ENCODE assay signal across 12 mouse cellular contexts in the genomic region with DNA sequence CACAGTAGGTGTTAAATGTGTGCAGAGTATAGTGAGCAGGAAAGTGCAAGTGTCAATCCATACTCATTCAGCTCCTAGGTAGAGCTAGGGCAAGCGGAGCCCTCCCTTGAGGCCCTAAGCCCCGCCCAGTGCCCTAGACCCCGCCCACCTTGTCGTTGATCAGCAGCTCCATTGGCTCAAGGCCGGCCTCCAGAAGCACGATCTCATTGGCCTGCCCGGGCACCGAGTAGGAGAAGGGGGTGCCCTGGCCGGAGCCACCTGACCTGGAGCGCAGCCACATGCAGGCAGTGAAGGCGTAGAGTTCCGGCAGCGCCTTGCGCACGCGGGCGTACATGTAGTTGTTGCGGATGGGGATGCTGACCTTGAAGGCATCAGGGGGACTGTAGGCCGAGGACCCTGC. TPM values are rescaled to one million over a fixed set of nuclear protein-coding genes. Genes with fewer than 3 reads are reported as not detected.
DNase-seq lines count a peak whose midpoint lies in the region; ATAC-seq and TF ChIP-seq lines count a peak whose summit lies in the region.
"Had no signal": no experiment of that assay in that cellular context is flagged by ENCODE, and none has a peak within 500 bp of the region (broad histone marks: within the 10 kb centered on the region; RNA-seq: fewer than 3 reads in every experiment).

No protein-coding gene starts in this region.

- no peaks in the 10 kb centered on the region for H3K9me3 ChIP-seq in kidney, embryonic 15.5 days (replicated peaks)
- no peaks in the 10 kb centered on the region for H3K9me3 ChIP-seq in ES-Bruce4 (replicated peaks; ENCODE audit: control insufficient read depth, insufficient read depth, low read length, poor library complexity, severe bottlenecking)
- H3K9me3 ChIP-seq in limb, embryonic 10.5 days (replicated peaks) = no peaks in the 10 kb centered on the region

- no peak for TF ChIP-seq CTCF in ES-Bruce4 (IDR thresholded peaks at IDR 0.05; ENCODE audit: low read depth, low read length)

- TF ChIP-seq POLR2A in ES-Bruce4 (IDR thresholded peaks at IDR 0.05; ENCODE audit: insufficient read depth, low read length) = peak; percentile 53

- no peaks in the 10 kb centered on the region for H3K36me3 ChIP-seq in kidney, embryonic 15.5 days
- H3K36me3 ChIP-seq in ES-Bruce4 (ENCODE audit: control insufficient read depth, insufficient read depth, low read length, poor library complexity, severe bottlenecking) = no peaks in the 10 kb centered on the region
- H3K36me3 ChIP-seq in limb, embryonic 10.5 days = no peaks in the 10 kb centered on the region

- TF ChIP-seq EP300 in ES-Bruce4 (IDR thresholded peaks at IDR 0.05; ENCODE audit: insufficient read depth, low read depth, low read length) = no peak; the same call in 1 of the 2 replicates

- H3K27ac ChIP-seq in kidney, embryonic 15.5 days = no peak overlapping the region
- H3K27ac ChIP-seq in ES-Bruce4 (ENCODE audit: insufficient read depth, low read length) = no peak overlapping the region
- no peak overlapping the region for H3K27ac ChIP-seq in limb, embryonic 10.5 days
- H3K27ac ChIP-seq: kidney, postnatal 0 days had no signal

- H3K9ac ChIP-seq in kidney, embryonic 15.5 days = no peak overlapping the region
- H3K9ac ChIP-seq in ES-Bruce4 (ENCODE audit: low read depth, poor library complexity, severe bottlenecking) = no peak overlapping the region

- no peak overlapping the region for H3K4me2 ChIP-seq in kidney, embryonic 15.5 days

- 12% methylated on average over 19 of the region's 19 CpGs for WGBS in kidney, embryonic 15.5 days
- WGBS in limb, embryonic 10.5 days = 20% methylated on average over 19 of the region's 19 CpGs

- ATAC-seq in kidney, embryonic 15.5 days (replicated peaks; ENCODE audit: low FRiP score) = peak; percentile 31; the same call in 1 of the 2 replicates
- ATAC-seq in activated CD4-positive, CD25-positive, alpha-beta regulatory T cell, adult 4 months = no peak

- H3K4me3 ChIP-seq in kidney, embryonic 15.5 days (replicated peaks) = no peak overlapping the region
- H3K4me3 ChIP-seq in ES-Bruce4 (ENCODE audit: low read depth, low read length) = peak overlapping the region; percentile 37
- H3K4me3 ChIP-seq in limb, embryonic 10.5 days = 0 out of 2 replicates have a peak overlapping the region, but pooled peaks have one; percentile 0

- no peak for DNase-seq in kidney, adult 11 months
- DNase-seq in brain, adult 2 months (ENCODE audit: low read depth, low spot score) = peak; percentile 51
- DNase-seq in limb, embryonic 10.5 days (ENCODE audit: low spot score) = no peak
- DNase-seq in ovary, postnatal 36 days (ENCODE audit: low spot score) = no peak
- no peak for DNase-seq in Muller cell, postnatal 12 days (ENCODE audit: inconsistent ontology term)
- DNase-seq: gastrocnemius, postnatal 25 days; thymus, adult 2 months had no signal

- no peaks in the 10 kb centered on the region for H3K4me1 ChIP-seq in kidney, embryonic 15.5 days
- no peaks in the 10 kb centered on the region for H3K4me1 ChIP-seq in ES-Bruce4 (ENCODE audit: control insufficient read depth, insufficient read depth, low read length)
- H3K4me1 ChIP-seq in limb, embryonic 10.5 days = peaks cover 9% of the 10 kb centered on the region; the same call in 1 of the 2 replicates

- H3K27me3 ChIP-seq in kidney, embryonic 15.5 days = peaks cover 15% of the 10 kb centered on the region; the same call in 1 of the 2 replicates
- H3K27me3 ChIP-seq in ES-Bruce4 (ENCODE audit: control insufficient read depth, insufficient read depth, low read length, poor library complexity, severe bottlenecking) = no peaks in the 10 kb centered on the region
- peaks cover 52% of the 10 kb centered on the region for H3K27me3 ChIP-seq in limb, embryonic 10.5 days (ENCODE audit: low read depth, poor library complexity, severe bottlenecking)

RNA-seq across cellular contexts. Expression of gene Nptxr, which starts 12.1 kb away (rescaled TPM):
- 2.0 and 2.4 TPM in 2 replicates for polyA plus RNA-seq in kidney, embryonic 15.5 days (2015; fragmentation: Nextera tagmentation; extraction: Ambion mirVana)
- 8.0 and 9.7 TPM in 2 replicates for polyA plus RNA-seq in ES-Bruce4 (2011; ENCODE audit: insufficient read depth, insufficient read length, low read depth, missing spikeins)
- 0.55 and 0.65 TPM in 2 replicates for polyA plus RNA-seq in limb, embryonic 10.5 days (2016; fragmentation: Nextera tagmentation; extraction: Ambion mirVana)
- polyA plus RNA-seq in activated CD4-positive, CD25-positive, alpha-beta regulatory T cell, adult 4 months (2017; shearing (Covaris generic)) = under 1 TPM; 0.09 to 0.11 TPM

RNA-seq across cellular contexts. Expression of gene Dnal4, which starts 14.8 kb away (rescaled TPM):
- polyA plus RNA-seq in kidney, embryonic 15.5 days (2015; fragmentation: Nextera tagmentation; extraction: Ambion mirVana) = 58.3 and 67.4 TPM in 2 replicates
- 15.7 and 19.9 TPM in 2 replicates for polyA plus RNA-seq in ES-Bruce4 (2011; ENCODE audit: insufficient read depth, insufficient read length, low read depth, missing spikeins)
- 62.2 and 70.4 TPM in 2 replicates for polyA plus RNA-seq in limb, embryonic 10.5 days (2016; fragmentation: Nextera tagmentation; extraction: Ambion mirVana)
- 1 to 10 TPM; 5.3 to 6.9 TPM for polyA plus RNA-seq in activated CD4-positive, CD25-positive, alpha-beta regulatory T cell, adult 4 months (2017; shearing (Covaris generic))

RNA-seq across cellular contexts. Expression of gene Npcd, which starts 41.6 kb away (rescaled TPM):
- not detected in 2 replicates for polyA plus RNA-seq in kidney, embryonic 15.5 days (2015; fragmentation: Nextera tagmentation; extraction: Ambion mirVana)
- 1.2 TPM in 1 of 2 replicates, not detected in the other for polyA plus RNA-seq in ES-Bruce4 (2011; ENCODE audit: insufficient read depth, insufficient read length, low read depth, missing spikeins)
- polyA plus RNA-seq in limb, embryonic 10.5 days (2016; fragmentation: Nextera tagmentation; extraction: Ambion mirVana) = not detected in 2 replicates
- not detected for polyA plus RNA-seq in activated CD4-positive, CD25-positive, alpha-beta regulatory T cell, adult 4 months (2017; shearing (Covaris generic))
- polyA plus RNA-seq: liver, embryonic 16.5 days had no signal

RNA-seq across cellular contexts. Expression of gene Cbx6, which starts 42.0 kb away (rescaled TPM):
- polyA plus RNA-seq in kidney, embryonic 15.5 days (2015; fragmentation: Nextera tagmentation; extraction: Ambion mirVana) = 45.5 and 50.4 TPM in 2 replicates
- 25.7 and 28.7 TPM in 2 replicates for polyA plus RNA-seq in ES-Bruce4 (2011; ENCODE audit: insufficient read depth, insufficient read length, low read depth, missing spikeins)
- 15.5 and 18.2 TPM in 2 replicates for polyA plus RNA-seq in limb, embryonic 10.5 days (2016; fragmentation: Nextera tagmentation; extraction: Ambion mirVana)
- polyA plus RNA-seq in activated CD4-positive, CD25-positive, alpha-beta regulatory T cell, adult 4 months (2017; shearing (Covaris generic)) = 10 to 100 TPM in 1 of 2 experiments, 1 to 10 TPM in 1; 8.4 to 15.1 TPM

RNA-seq across cellular contexts. Expression of gene Sun2, which starts 50.1 kb away (rescaled TPM):
- polyA plus RNA-seq in kidney, embryonic 15.5 days (2015; fragmentation: Nextera tagmentation; extraction: Ambion mirVana) = 5.7 and 5.9 TPM in 2 replicates
- 7.8 and 11.7 TPM in 2 replicates for polyA plus RNA-seq in ES-Bruce4 (2011; ENCODE audit: insufficient read depth, insufficient read length, low read depth, missing spikeins)
- polyA plus RNA-seq in limb, embryonic 10.5 days (2016; fragmentation: Nextera tagmentation; extraction: Ambion mirVana) = 2.8 and 3.8 TPM in 2 replicates
- 10 to 100 TPM; 12.7 to 14.3 TPM for polyA plus RNA-seq in activated CD4-positive, CD25-positive, alpha-beta regulatory T cell, adult 4 months (2017; shearing (Covaris generic))
